Comparison of ENCODE assay signal across 11 mouse cellular contexts in the genomic region with DNA sequence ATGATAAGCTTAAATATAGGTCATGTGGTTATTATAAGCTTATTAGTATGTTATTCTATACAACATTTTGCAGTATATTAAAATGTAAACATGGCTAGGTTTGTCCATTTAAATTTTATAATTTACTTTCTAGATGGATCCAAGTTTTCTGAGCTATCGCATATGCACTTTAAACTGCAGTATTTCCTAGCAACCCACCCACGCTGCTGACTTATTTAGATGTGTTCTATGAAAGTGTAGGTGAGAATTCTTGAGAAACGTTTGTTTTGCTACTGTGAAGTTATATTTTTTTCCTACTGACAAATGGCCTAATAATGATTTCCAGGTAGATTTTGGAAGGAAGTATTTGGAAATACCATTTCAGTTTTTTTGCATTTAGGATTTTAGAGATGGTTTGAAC.
"Had no signal": no experiment of that assay in that cellular context is flagged by ENCODE, and none has a peak within 500 bp of the region (broad histone marks: within the 10 kb centered on the region; RNA-seq: fewer than 3 reads in every experiment).

No protein-coding gene starts in this region.

- DNase-seq: lung, adult 18-20 months; lung, embryonic 14.5 days; lung, postnatal 10 days; lung, postnatal 4 days; midbrain, embryonic 14.5 days; retina, postnatal 1 day; right cerebral cortex, postnatal 4 days; spleen, adult 18-20 months; thymus, adult 18-20 months; thymus, postnatal 14 days; thymus, postnatal 36 days had no signal
